Mouse (Mus musculus) kidney, embryonic 14.5 days (tissue): ENCODE data around the gene Ank2. TPM values are rescaled to one million over a fixed set of nuclear protein-coding genes. Genes with fewer than 3 reads are reported as not detected.

Experiments
- ATAC-seq: fragments of 200-750 bp; cut with Nextera tagmentation; 2 replicates; pipeline ENCODE4 v1.8.0; 2017; ENCODE audit warnings: moderate number of reproducible peaks, mild to moderate bottlenecking, moderate TSS enrichment, moderate library complexity; ENCODE audit not compliant: low FRiP score, low TSS enrichment
- H3K27ac ChIP-seq: fragments of 300-500 bp; sonication (generic); 2 replicates; pipeline ENCODE4 v1.5.1; 2014; ENCODE audit warnings: low read depth, mild to moderate bottlenecking, low read length, moderate library complexity, mixed read lengths
- H3K27me3 ChIP-seq: fragments of 300-500 bp; sonication (generic); 2 replicates; pipeline ENCODE4 v1.6.1; 2014; ENCODE audit warnings: mild to moderate bottlenecking, low read length; ENCODE audit not compliant: control insufficient read depth, insufficient read depth
- H3K36me3 ChIP-seq: fragments of 300-500 bp; sonication (generic); 2 replicates; pipeline ENCODE4 v1.6.1; 2014; ENCODE audit warnings: low read length, mixed read lengths; ENCODE audit not compliant: control insufficient read depth, insufficient read depth
- H3K4me1 ChIP-seq: fragments of 300-500 bp; sonication (generic); 2 replicates; pipeline ENCODE4 v1.6.1; 2014; ENCODE audit warnings: low read length, mixed read lengths; ENCODE audit not compliant: control insufficient read depth, insufficient read depth
- H3K4me2 ChIP-seq: fragments of 300-500 bp; sonication (generic); replicated peaks from 2 replicates; pipeline ENCODE4 v1.6.1; 2014; ENCODE audit warnings: low read depth, mild to moderate bottlenecking, low read length
- H3K4me3 ChIP-seq: fragments of 300-500 bp; sonication (generic); 2 replicates; pipeline ENCODE4 v1.5.1; 2014; ENCODE audit warnings: mild to moderate bottlenecking, low read length
- H3K9ac ChIP-seq: fragments of 300-500 bp; sonication (generic); 2 replicates; pipeline ENCODE4 v1.6.1; 2014; ENCODE audit warnings: low read depth, mild to moderate bottlenecking, low read length, moderate library complexity
- H3K9me3 ChIP-seq: fragments of 300-500 bp; sonication (generic); 2 replicates; pipeline ENCODE4 v1.6.1; 2016; ENCODE audit warnings: low read length; ENCODE audit not compliant: control insufficient read depth
- WGBS: fragments of 180-500 bp; shearing (Covaris S2); extraction: QIAGEN DNeasy Blood & Tissue Kit; methylation state at CpG from one replicate; pipeline ENCODE4 v1.1.7; 2014; 5-methylcytosine and 5-hydroxymethylcytosine counted together
- polyA plus RNA-seq: library from polyadenylated mRNA; unstranded; fragments of >200 nt; fragmentation: Nextera tagmentation; extraction: Ambion mirVana; gene quantifications from 2 replicates; pipeline ENCODE4 v1.2.1, GENCODE M21; 2014

Ank2 gene
- 8.8 and 11.5 TPM in 2 replicates for polyA plus RNA-seq

- Histone ChIP-seq H3K9me3 (no peaks in the 10 kb centered on the region), H3K4me3 (peak within 1 kb of the TSS; percentile 59), H3K4me2 (peak within 1 kb of the TSS; percentile 100), H3K36me3 (no peaks in the 10 kb centered on the region), H3K4me1 (peaks cover 5% of the 10 kb centered on the region), H3K9ac (peak within 1 kb of the TSS; percentile 67), H3K27me3 (peaks cover 26% of the 10 kb centered on the region), H3K27ac (no peak within 1 kb of the TSS)
- WGBS = under 1% methylated on average over 51 of the region's 62 CpGs
- peak; percentile 90 for ATAC-seq
Observed at GRCm38 (mm10) chr3:127498742-127499400, at the start of gene Ank2. Ank2 (minus strand) TSS chr3:127499350.

GRCm38 (mm10) chr3:127547882-127548281 lies 48.7 kb upstream of the Ank2 start:
- Histone ChIP-seq H3K27ac (no peak overlapping the region), H3K4me2 (no peak overlapping the region), H3K9me3 (no peaks in the 10 kb centered on the region), H3K36me3 (peaks cover 38% of the 10 kb centered on the region), H3K4me1 (no peaks in the 10 kb centered on the region), H3K9ac (no peak overlapping the region), H3K27me3 (no peaks in the 10 kb centered on the region), H3K4me3 (no peak overlapping the region)
- 40% methylated on average over 4 of the region's 5 CpGs for whole genome bisulfite sequencing
- ATAC-seq = no peak

GRCm38 (mm10) chr3:127544610-127545121 lies 45.5 kb upstream of the Ank2 start:
- H3K27ac ChIP-seq = no peak overlapping the region
- no peak overlapping the region for H3K4me2 ChIP-seq
- no peak overlapping the region for H3K9ac ChIP-seq
- 41% methylated on average over 5 of the region's 5 CpGs for WGBS
- peaks cover 56% of the 10 kb centered on the region for H3K36me3 ChIP-seq
- H3K9me3 ChIP-seq = no peaks in the 10 kb centered on the region
- H3K27me3 ChIP-seq = no peaks in the 10 kb centered on the region
- H3K4me3 ChIP-seq = no peak overlapping the region
- no peaks in the 10 kb centered on the region for H3K4me1 ChIP-seq
- ATAC-seq = no peak

- peaks cover 56% of the 10 kb centered on the region for H3K36me3 ChIP-seq
- H3K27me3 ChIP-seq = no peaks in the 10 kb centered on the region
- WGBS = 84% methylated on average over 4 of the region's 4 CpGs
Observed at GRCm38 (mm10) chr3:127543976-127544375, 44.8 kb upstream of the Ank2 start.

GRCm38 (mm10) chr3:127539193-127539592 lies 40.0 kb upstream of the Ank2 start:
- no peak overlapping the region for H3K4me3 ChIP-seq
- WGBS = 89% methylated on average over 6 of the region's 6 CpGs
- H3K4me1 ChIP-seq = no peaks in the 10 kb centered on the region
- H3K27ac ChIP-seq = no peak overlapping the region
- no peaks in the 10 kb centered on the region for H3K27me3 ChIP-seq
- no peak overlapping the region for H3K4me2 ChIP-seq
- peaks cover 31% of the 10 kb centered on the region for H3K36me3 ChIP-seq
- H3K9me3 ChIP-seq = no peaks in the 10 kb centered on the region
- no peak for ATAC-seq
- no peak overlapping the region for H3K9ac ChIP-seq

More at GRCm38 (mm10) chr3:127543976-127544375, 44.8 kb upstream of the Ank2 start:
- Histone ChIP-seq H3K27ac (no peak overlapping the region), H3K4me1 (no peaks in the 10 kb centered on the region), H3K4me3 (no peak overlapping the region), H3K4me2 (no peak overlapping the region), H3K9ac (no peak overlapping the region), H3K9me3 (no peaks in the 10 kb centered on the region)
- ATAC-seq = no peak

GRCm38 (mm10) chr3:127530293-127530692 lies 31.1 kb upstream of the Ank2 start:
- H3K9me3 ChIP-seq = no peaks in the 10 kb centered on the region
- no peak overlapping the region for H3K27ac ChIP-seq
- H3K4me3 ChIP-seq = no peak overlapping the region
- no peak for ATAC-seq
- WGBS = 14% methylated on average over 4 of the region's 4 CpGs
- H3K9ac ChIP-seq = no peak overlapping the region
- no peaks in the 10 kb centered on the region for H3K36me3 ChIP-seq
- H3K27me3 ChIP-seq = no peaks in the 10 kb centered on the region
- H3K4me2 ChIP-seq = no peak overlapping the region
- H3K4me1 ChIP-seq = no peaks in the 10 kb centered on the region

- Histone ChIP-seq H3K4me1 (no peaks in the 10 kb centered on the region), H3K4me3 (no peak overlapping the region), H3K27ac (no peak overlapping the region), H3K9me3 (no peaks in the 10 kb centered on the region), H3K4me2 (no peak overlapping the region), H3K9ac (no peak overlapping the region), H3K36me3 (no peaks in the 10 kb centered on the region), H3K27me3 (no peaks in the 10 kb centered on the region)
- 84% methylated on average over 4 of the region's 4 CpGs for WGBS
- no peak for ATAC-seq
Observed at GRCm38 (mm10) chr3:127529824-127530223, 30.7 kb upstream of the Ank2 start.

GRCm38 (mm10) chr3:127529210-127529609 lies 30.1 kb upstream of the Ank2 start:
- H3K27ac ChIP-seq = no peak overlapping the region
- WGBS = 90% methylated on average over 3 of the region's 3 CpGs

GRCm38 (mm10) chr3:127527465-127528034 lies 28.4 kb upstream of the Ank2 start:
- Histone ChIP-seq H3K4me3 (no peak overlapping the region), H3K27ac (no peak overlapping the region), H3K9me3 (no peaks in the 10 kb centered on the region), H3K27me3 (no peaks in the 10 kb centered on the region), H3K4me1 (no peaks in the 10 kb centered on the region), H3K36me3 (no peaks in the 10 kb centered on the region), H3K9ac (no peak overlapping the region), H3K4me2 (no peak overlapping the region)
- no peak for ATAC-seq
- WGBS = 72% methylated on average over 5 of the region's 5 CpGs

More at GRCm38 (mm10) chr3:127529210-127529609, 30.1 kb upstream of the Ank2 start:
- no peaks in the 10 kb centered on the region for H3K27me3 ChIP-seq
- no peak for ATAC-seq
- no peaks in the 10 kb centered on the region for H3K9me3 ChIP-seq
- no peak overlapping the region for H3K4me2 ChIP-seq
- H3K36me3 ChIP-seq = no peaks in the 10 kb centered on the region
- no peaks in the 10 kb centered on the region for H3K4me1 ChIP-seq
- no peak overlapping the region for H3K9ac ChIP-seq
- no peak overlapping the region for H3K4me3 ChIP-seq
